In the genomic region with DNA sequence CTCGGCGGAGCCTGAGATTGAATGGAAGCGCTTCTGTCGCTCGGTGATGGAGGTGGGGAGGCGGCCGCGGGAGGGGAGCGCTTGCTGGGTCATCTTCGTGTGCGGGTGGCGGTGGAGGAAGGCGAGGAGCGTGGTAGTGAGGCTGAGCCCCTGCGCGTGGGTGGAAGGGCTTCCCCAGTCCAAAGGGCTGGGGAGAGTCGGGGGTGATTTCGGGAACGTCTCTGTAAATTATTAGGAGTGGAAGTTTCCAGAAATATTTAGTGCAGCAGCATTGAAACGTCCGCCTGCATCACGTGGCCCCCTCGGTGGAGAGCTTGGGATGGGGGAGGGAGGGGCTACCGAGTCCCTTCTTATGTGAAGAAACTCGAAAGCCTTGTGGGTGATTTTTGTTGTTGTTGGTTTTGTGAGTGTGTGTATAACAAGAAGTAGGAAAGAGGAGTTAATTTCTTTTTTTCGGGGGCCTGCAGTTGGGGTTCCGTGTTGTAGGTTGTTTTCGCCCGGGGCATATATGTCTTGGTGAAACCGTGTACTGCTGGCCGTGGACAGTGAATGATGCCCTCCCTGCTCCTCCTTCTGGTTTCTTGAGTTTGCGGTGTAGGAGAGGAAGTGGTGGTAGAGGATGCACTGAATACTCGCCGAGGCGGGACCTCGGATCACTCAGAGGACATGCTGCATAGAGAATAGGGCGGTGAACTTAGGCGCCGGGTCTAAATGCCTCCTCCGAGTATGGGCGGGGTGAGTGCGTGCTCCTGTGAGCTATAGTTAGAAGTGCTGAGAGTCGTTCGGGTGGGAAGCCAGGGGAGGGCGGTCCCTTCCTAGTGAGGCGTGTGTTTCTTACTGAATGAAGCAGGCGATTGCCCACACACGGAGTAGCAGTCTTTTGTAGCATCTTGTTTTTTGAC, we compare ENCODE assay signal across 8 mouse cellular contexts. TPM values are rescaled to one million over a fixed set of nuclear protein-coding genes. Genes with fewer than 3 reads are reported as not detected.
A peak's percentile ranks its signal among the peaks of the same experiment; 100 is the strongest.
DNase-seq lines count a peak whose midpoint lies in the region; ATAC-seq lines count a peak whose summit lies in the region.

No protein-coding gene starts in this region.

- H3K27me3 ChIP-seq in hindbrain, embryonic 11.5 days (ENCODE audit: control insufficient read depth, insufficient read depth, low read length) = no peaks in the 10 kb centered on the region

- peak overlapping the region; percentile 99 for H3K27ac ChIP-seq in hindbrain, embryonic 11.5 days (ENCODE audit: low read depth, low read length)

- DNase-seq in MN1 (ENCODE audit: low spot score) = peak; percentile 83
- peak; percentile 66 for DNase-seq in cerebellum, adult 9-11 months
- DNase-seq in frontal cortex, adult 2 months (ENCODE audit: extremely low spot score in 1 of 2, low spot score in 1 of 2) = peak; percentile 38 to 73
- peak; percentile 76 for DNase-seq in hindbrain, embryonic 11.5 days (ENCODE audit: low spot score)
- peak; percentile 48 to 59 for DNase-seq in layer of hippocampus, postnatal 10 days (ENCODE audit: low spot score in 2 of 2)
- DNase-seq in lung, postnatal 10 days = peak; percentile 89
- peak; percentile 28 for DNase-seq in ovary, postnatal 14 days (ENCODE audit: low spot score)
- DNase-seq in thymus, postnatal 14 days = peak; percentile 83

- H3K4me2 ChIP-seq in hindbrain, embryonic 11.5 days (replicated peaks; ENCODE audit: low read depth, low read length) = peak overlapping the region; percentile 81

- no peaks in the 10 kb centered on the region for H3K36me3 ChIP-seq in hindbrain, embryonic 11.5 days (ENCODE audit: control insufficient read depth, insufficient read depth, low read length)

- no peaks in the 10 kb centered on the region for H3K9me3 ChIP-seq in hindbrain, embryonic 11.5 days (ENCODE audit: control insufficient read depth, low read length)

- H3K4me3 ChIP-seq in hindbrain, embryonic 11.5 days (ENCODE audit: low read depth, low read length) = peak overlapping the region; percentile 84

- WGBS in hindbrain, embryonic 11.5 days = 1% methylated on average over 47 of the region's 48 CpGs

- H3K9ac ChIP-seq in hindbrain, embryonic 11.5 days (ENCODE audit: low read depth, low read length) = peak overlapping the region; percentile 97

- H3K4me1 ChIP-seq in hindbrain, embryonic 11.5 days (replicated peaks; ENCODE audit: control insufficient read depth, insufficient read depth, low read length) = 0 out of 2 replicates have a peak, but pooled peaks cover 2% of the 10 kb centered on the region

- no peak for ATAC-seq in hindbrain, embryonic 11.5 days (ENCODE audit: low FRiP score)

RNA-seq across cellular contexts. Expression of a gene that starts 1.2 kb away (rescaled TPM):
- polyA plus RNA-seq in frontal cortex, adult 2 months (2012; rRNA removed) = 46.1 and 47.3 TPM in 2 replicates
- 148 and 161 TPM in 2 replicates for polyA plus RNA-seq in hindbrain, embryonic 11.5 days (2014; fragmentation: Nextera tagmentation; extraction: Ambion mirVana)
- total RNA-seq in layer of hippocampus, postnatal 10 days (2021) = 10 to 100 TPM; 78.0 to 79.1 TPM

RNA-seq across cellular contexts. Expression of a gene that starts 49.6 kb away (rescaled TPM):
- polyA plus RNA-seq in frontal cortex, adult 2 months (2012; rRNA removed) = 49.8 and 58.0 TPM in 2 replicates
- 37.9 and 48.3 TPM in 2 replicates for polyA plus RNA-seq in hindbrain, embryonic 11.5 days (2014; fragmentation: Nextera tagmentation; extraction: Ambion mirVana)
- 100 to 1,000 TPM; 114 to 120 TPM for total RNA-seq in layer of hippocampus, postnatal 10 days (2021)

Comparison
In these comparisons a context has a peak if more than half of its experiments do, and no peak if none do; other contexts are left out.
1. DNase-seq: peak in every context shown above with its lines; median percentile 89 in lung, postnatal 10 days; 83 in MN1; 83 in thymus, postnatal 14 days; 76 in hindbrain, embryonic 11.5 days; 66 in cerebellum, adult 9-11 months; 56 in frontal cortex, adult 2 months; 54 in layer of hippocampus, postnatal 10 days; 28 in ovary, postnatal 14 days.